Comparison of ENCODE assay signal across 8 mouse cellular contexts in the genomic region with DNA sequence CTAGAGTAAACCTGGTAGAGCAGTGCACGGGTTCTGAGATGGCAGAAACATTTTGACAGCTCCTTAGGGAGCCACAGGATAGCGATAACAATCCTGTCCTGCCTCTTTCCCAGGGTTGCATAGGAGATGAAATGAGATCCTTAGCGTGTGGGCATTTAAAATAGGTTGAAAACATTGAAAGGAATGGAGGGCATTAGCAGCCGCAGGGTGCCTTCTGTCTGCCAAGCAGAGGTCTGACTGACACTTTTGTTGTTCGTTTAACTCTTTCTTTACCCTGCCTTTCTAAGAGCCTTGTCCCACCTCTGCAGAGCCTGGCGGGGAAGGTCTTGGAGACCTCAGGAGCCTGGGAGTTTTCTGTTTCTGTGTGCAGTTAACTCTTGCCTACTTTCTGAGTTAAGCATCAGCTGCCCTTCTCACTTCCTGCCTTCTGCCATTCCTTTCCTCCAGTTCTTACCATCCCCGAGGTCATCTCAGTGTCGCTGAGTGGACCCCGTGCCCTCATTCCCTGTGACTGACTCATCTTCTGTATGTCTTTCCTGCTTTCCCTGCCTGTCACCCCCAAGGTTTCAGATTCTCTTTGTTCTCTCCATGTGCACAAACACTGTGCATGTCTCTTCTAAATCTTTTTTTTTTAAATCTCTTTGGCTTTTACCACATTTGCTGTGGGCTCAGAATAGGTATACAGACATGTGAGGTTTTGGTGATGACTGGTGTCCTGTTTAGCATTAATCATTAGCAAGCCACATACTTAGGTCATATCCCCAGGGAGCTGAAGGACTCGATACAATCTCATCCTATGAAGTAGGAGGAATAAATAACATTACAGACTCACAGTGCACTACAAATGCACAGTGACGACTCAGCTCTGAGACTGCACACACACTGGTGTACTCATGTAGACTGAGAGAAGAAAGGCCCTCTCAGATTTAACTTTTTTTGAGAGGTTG. TPM values are rescaled to one million over a fixed set of nuclear protein-coding genes. Genes with fewer than 3 reads are reported as not detected.
DNase-seq lines count a peak whose midpoint lies in the region; ATAC-seq and TF ChIP-seq lines count a peak whose summit lies in the region.

No protein-coding gene starts in this region.

- no peak overlapping the region for H3K27ac ChIP-seq in heart, embryonic 12.5 days (ENCODE audit: poor library complexity, severe bottlenecking)
- 0 out of 2 replicates have a peak overlapping the region, but pooled peaks have one; percentile 18 for H3K27ac ChIP-seq in CH12.LX (ENCODE audit: insufficient read depth, low read depth)
- peak overlapping the region; percentile 44; the same call in 1 of the 2 replicates for H3K27ac ChIP-seq in embryonic facial prominence, embryonic 13.5 days
- H3K27ac ChIP-seq in limb, embryonic 15.5 days = no peak overlapping the region

- TF ChIP-seq POLR2A in CH12.LX (IDR thresholded peaks at IDR 0.05; ENCODE audit: low read depth, low read length) = no peak

- no peak for ATAC-seq in heart, embryonic 12.5 days (ENCODE audit: insufficient number of reproducible peaks, low FRiP score)
- no peak for ATAC-seq in embryonic facial prominence, embryonic 13.5 days (ENCODE audit: insufficient number of reproducible peaks, insufficient read depth, low FRiP score, low TSS enrichment, low read depth)
- no peak for ATAC-seq in limb, embryonic 15.5 days (ENCODE audit: insufficient number of reproducible peaks, low FRiP score, low TSS enrichment, low read depth)

- TF ChIP-seq EP300 in CH12.LX (IDR thresholded peaks at IDR 0.05; ENCODE audit: low read length) = no peak

- 20% methylated on average over 11 of the region's 11 CpGs for WGBS in heart, embryonic 12.5 days
- WGBS in embryonic facial prominence, embryonic 13.5 days = 10% methylated on average over 11 of the region's 11 CpGs
- WGBS in limb, embryonic 15.5 days = 29% methylated on average over 11 of the region's 11 CpGs

- peak overlapping the region; percentile 30 for H3K4me2 ChIP-seq in heart, embryonic 12.5 days
- H3K4me2 ChIP-seq in CH12.LX (ENCODE audit: insufficient read depth, low read depth, poor library complexity, severe bottlenecking) = peak overlapping the region; percentile 74
- H3K4me2 ChIP-seq in embryonic facial prominence, embryonic 13.5 days = peak overlapping the region; percentile 49
- peak overlapping the region; percentile 5; the same call in 1 of the 2 replicates for H3K4me2 ChIP-seq in limb, embryonic 15.5 days

- H3K4me3 ChIP-seq in heart, embryonic 12.5 days = no peak overlapping the region
- H3K4me3 ChIP-seq in CH12.LX (replicated peaks in 1 of 3; ENCODE audit: low read depth in 2 of 3, low read length in 2 of 3, poor library complexity in 1 of 3) = peak overlapping the region in 1 of 3 experiments; percentile 5
- peak overlapping the region; percentile 20 for H3K4me3 ChIP-seq in embryonic facial prominence, embryonic 13.5 days
- no peak overlapping the region for H3K4me3 ChIP-seq in limb, embryonic 15.5 days

- TF ChIP-seq RAD21 in CH12.LX (IDR thresholded peaks at IDR 0.05; ENCODE audit: low read depth, low read length) = no peak

- H3K36me3 ChIP-seq in heart, embryonic 12.5 days = peaks cover 10% of the 10 kb centered on the region
- H3K36me3 ChIP-seq in CH12.LX (replicated peaks in 1 of 2; ENCODE audit: control insufficient read depth in 1 of 2, insufficient read depth in 1 of 2, low read length in 1 of 2) = peaks cover 0 to 20% of the 10 kb centered on the region in 2 experiments
- peaks cover 40% of the 10 kb centered on the region for H3K36me3 ChIP-seq in embryonic facial prominence, embryonic 13.5 days
- peaks cover 25% of the 10 kb centered on the region for H3K36me3 ChIP-seq in limb, embryonic 15.5 days

- no peak for TF ChIP-seq CTCF in CH12.LX (conservative IDR thresholded peaks at IDR 0.05 in 1 of 2, IDR thresholded peaks at IDR 0.05 in 1 of 2; ENCODE audit: low read depth in 2 of 2, low read length in 2 of 2)

- H3K79me2 ChIP-seq in CH12.LX (replicated peaks; ENCODE audit: control insufficient read depth, extremely low read depth, insufficient read depth, poor library complexity, severe bottlenecking) = no peaks in the 10 kb centered on the region

- no peak overlapping the region; the same call in 1 of the 2 replicates for H3K9ac ChIP-seq in heart, embryonic 12.5 days
- H3K9ac ChIP-seq in CH12.LX (ENCODE audit: insufficient read depth, low read depth) = 0 out of 2 replicates have a peak overlapping the region, but pooled peaks have one; percentile 3
- H3K9ac ChIP-seq in embryonic facial prominence, embryonic 13.5 days = peak overlapping the region; percentile 51
- no peak overlapping the region for H3K9ac ChIP-seq in limb, embryonic 15.5 days

- in situ Hi-C loops in CH12.LX (cut with MboI; ENCODE audit: low pct_ligation_motif_present, low pct_unique_long_range_greater_than_20kb, low sequenced_read_pairs) = no loop called here

- H3K27me3 ChIP-seq in heart, embryonic 12.5 days (replicated peaks) = no peaks in the 10 kb centered on the region
- H3K27me3 ChIP-seq in CH12.LX (replicated peaks) = no peaks in the 10 kb centered on the region
- H3K27me3 ChIP-seq in embryonic facial prominence, embryonic 13.5 days = no peaks in the 10 kb centered on the region
- no peaks in the 10 kb centered on the region for H3K27me3 ChIP-seq in limb, embryonic 15.5 days

- peaks cover 26% of the 10 kb centered on the region for H3K4me1 ChIP-seq in heart, embryonic 12.5 days (replicated peaks)
- peaks cover 3 to 26% of the 10 kb centered on the region in 2 experiments; a peak in 3 of 4 replicates for H3K4me1 ChIP-seq in CH12.LX (ENCODE audit: control insufficient read depth in 1 of 2, insufficient read depth in 2 of 2)
- peaks cover 54% of the 10 kb centered on the region for H3K4me1 ChIP-seq in embryonic facial prominence, embryonic 13.5 days
- H3K4me1 ChIP-seq in limb, embryonic 15.5 days = peaks cover 32% of the 10 kb centered on the region

- dilution Hi-C loops in CH12.LX (cut with MboI; ENCODE audit: extremely low pct_ligation_motif_present, extremely low pct_unique_long_range_greater_than_20kb, low sequenced_read_pairs) = no loop called here

- DNase-seq in heart, adult 11 months = no peak
- DNase-seq in CH12.LX (ENCODE audit: extremely low read depth) = no peak
- no peak for DNase-seq in frontal cortex, postnatal 36 days (ENCODE audit: low spot score in 2 of 2)
- DNase-seq in spleen, postnatal 36 days (ENCODE audit: low spot score in 2 of 2) = no peak
- DNase-seq in right cerebral cortex, adult 2 months (ENCODE audit: low spot score in 2 of 2) = no peak

- H3K9me3 ChIP-seq in heart, embryonic 12.5 days (replicated peaks) = no peaks in the 10 kb centered on the region
- peaks cover 7% of the 10 kb centered on the region for H3K9me3 ChIP-seq in CH12.LX (replicated peaks; ENCODE audit: low read length)
- H3K9me3 ChIP-seq in embryonic facial prominence, embryonic 13.5 days = peaks cover 14% of the 10 kb centered on the region; the same call in 1 of the 2 replicates
- no peaks in the 10 kb centered on the region for H3K9me3 ChIP-seq in limb, embryonic 15.5 days

TF ChIP-seq in CH12.LX, 34 proteins besides CTCF, POLR2A, EP300 and RAD21:
- TF ChIP-seq MXI1 (IDR thresholded peaks at IDR 0.05; ENCODE audit: low read depth, low read length) (no peak), JUND (conservative IDR thresholded peaks at IDR 0.05; ENCODE audit: low read depth, low read length) (no peak), TCF12 (IDR thresholded peaks at IDR 0.05; ENCODE audit: low read depth, low read length) (no peak), GABPA (IDR thresholded peaks at IDR 0.05; ENCODE audit: insufficient replicate concordance, low read depth, low read length) (no peak), SMC3 (IDR thresholded peaks at IDR 0.05; ENCODE audit: low read depth, low read length) (no peak), MEF2A (IDR thresholded peaks at IDR 0.05; ENCODE audit: borderline replicate concordance, low read depth, low read length) (no peak), ZNF384 (IDR thresholded peaks at IDR 0.05; ENCODE audit: low read depth, low read length) (0 out of 2 replicates have a peak, but pooled peaks have one; percentile 24), JUN (IDR thresholded peaks at IDR 0.05; ENCODE audit: insufficient read depth, low read depth, low read length) (no peak), IRF4 (IDR thresholded peaks at IDR 0.05; ENCODE audit: low read depth, low read length) (no peak)

RNA-seq across cellular contexts. Expression of a gene that starts 6.3 kb away (rescaled TPM):
- 8.6 and 10.7 TPM in 2 replicates for polyA plus RNA-seq in heart, embryonic 12.5 days (2016; fragmentation: Nextera tagmentation; extraction: Ambion mirVana)
- total RNA-seq in CH12.LX (2012; rRNA removed) = 3.6 and 5.5 TPM in 2 replicates
- 2.8 and 3.5 TPM in 2 replicates for total RNA-seq in CH12.LX (2014; rRNA removed)
- 5.7 and 5.9 TPM in 2 replicates for polyA plus RNA-seq in CH12.LX (2012; ENCODE audit: insufficient read length, low read depth)
- polyA plus RNA-seq in embryonic facial prominence, embryonic 13.5 days (2015; fragmentation: Nextera tagmentation; extraction: Ambion mirVana) = 18.4 and 19.8 TPM in 2 replicates
- polyA plus RNA-seq in limb, embryonic 15.5 days (2015; fragmentation: Nextera tagmentation; extraction: Ambion mirVana) = 9.8 and 12.5 TPM in 2 replicates

RNA-seq across cellular contexts. Expression of a gene that starts 55.4 kb away (rescaled TPM):
- 22.6 and 24.5 TPM in 2 replicates for polyA plus RNA-seq in heart, embryonic 12.5 days (2016; fragmentation: Nextera tagmentation; extraction: Ambion mirVana)
- 15.2 and 17.2 TPM in 2 replicates for total RNA-seq in CH12.LX (2012; rRNA removed)
- total RNA-seq in CH12.LX (2014; rRNA removed) = 11.6 and 13.7 TPM in 2 replicates
- 17.1 and 18.9 TPM in 2 replicates for polyA plus RNA-seq in CH12.LX (2012; ENCODE audit: insufficient read length, low read depth)
- 21.4 and 23.2 TPM in 2 replicates for polyA plus RNA-seq in embryonic facial prominence, embryonic 13.5 days (2015; fragmentation: Nextera tagmentation; extraction: Ambion mirVana)
- polyA plus RNA-seq in limb, embryonic 15.5 days (2015; fragmentation: Nextera tagmentation; extraction: Ambion mirVana) = 16.0 and 17.4 TPM in 2 replicates

Comparison
In these comparisons a context has a peak if more than half of its experiments do, and no peak if none do; other contexts are left out.
1. H3K27ac ChIP-seq: peak in CH12.LX (single experiment) and embryonic facial prominence, embryonic 13.5 days (single experiment); none in heart, embryonic 12.5 days (single experiment) and limb, embryonic 15.5 days (single experiment).
2. H3K4me2 ChIP-seq: peak in every context shown above with its lines; median percentile 74 in CH12.LX; 49 in embryonic facial prominence, embryonic 13.5 days; 30 in heart, embryonic 12.5 days; 5 in limb, embryonic 15.5 days.
3. H3K9ac ChIP-seq: peak in CH12.LX (single experiment) and embryonic facial prominence, embryonic 13.5 days (single experiment); none in heart, embryonic 12.5 days (single experiment) and limb, embryonic 15.5 days (single experiment).